Mouse (Mus musculus) midbrain, embryonic 10.5 days (tissue): ENCODE measurements around the gene Khdrbs2. TPM values are rescaled to one million over a fixed set of nuclear protein-coding genes. Genes with fewer than 3 reads are reported as not detected.

Source experiments
- DNase-seq: peaks from one replicate; pipeline ENCODE4 v3.0.0-alpha.2; 2017; ENCODE audit warnings: low spot score
- H3K27ac ChIP-seq: fragments of 300-500 bp; sonication (generic); replicated peaks from 2 replicates; pipeline ENCODE4 v1.5.1; 2016; ENCODE audit warnings: mild to moderate bottlenecking
- H3K27me3 ChIP-seq: fragments of 300-500 bp; sonication (generic); 2 replicates; pipeline ENCODE4 v1.6.1; 2016; ENCODE audit warnings: low read depth, mild to moderate bottlenecking; ENCODE audit not compliant: poor library complexity, severe bottlenecking
- H3K36me3 ChIP-seq: fragments of 300-500 bp; sonication (generic); 2 replicates; pipeline ENCODE4 v1.6.1; 2016; ENCODE audit warnings: mild to moderate bottlenecking, moderate library complexity
- H3K4me1 ChIP-seq: fragments of 300-500 bp; sonication (generic); 2 replicates; pipeline ENCODE4 v1.6.1; 2016
- H3K4me3 ChIP-seq: fragments of 300-500 bp; sonication (generic); 2 replicates; pipeline ENCODE4 v1.5.1; 2016; ENCODE audit warnings: mild to moderate bottlenecking, moderate library complexity
- H3K9me3 ChIP-seq: fragments of 300-500 bp; sonication (generic); replicated peaks from 2 replicates; pipeline ENCODE4 v1.6.1; 2016; ENCODE audit warnings: mild to moderate bottlenecking
- WGBS: fragments of 180-500 bp; shearing (Covaris S2); methylation state at CpG from one replicate; pipeline ENCODE4 v1.1.7; 2016; 5-methylcytosine and 5-hydroxymethylcytosine counted together
- polyA plus RNA-seq: library from polyadenylated mRNA; unstranded; fragments of >200 nt; fragmentation: Nextera tagmentation; extraction: Ambion mirVana; gene quantifications from 2 replicates; pipeline ENCODE4 v1.2.1, GENCODE M21; 2016

Gene Khdrbs2
- polyA plus RNA-seq, 1 experiment from 2014 or later: 4.8 TPM

GRCm38 (mm10) chr1:32701267-32701666 lies 528.8 kb downstream of the Khdrbs2 start:
- DNase-seq: no peak
- H3K27me3 ChIP-seq: no peaks in the 10 kb centered on the region
- no peaks in the 10 kb centered on the region for H3K4me1 ChIP-seq
- H3K4me3 ChIP-seq: no peak overlapping the region
- no peak overlapping the region for H3K27ac ChIP-seq
- 89% methylated on average over 3 of the region's 3 CpGs for WGBS
- no peaks in the 10 kb centered on the region for H3K36me3 ChIP-seq
- 0 out of 2 replicates have a peak, but pooled peaks cover 3% of the 10 kb centered on the region for H3K9me3 ChIP-seq
